ENCODE assay signal across 24 mouse cellular contexts in genomic region chr15:67415840-67416239, GRCm38 (mm10).
DNase-seq lines count a peak whose midpoint lies in the region; ATAC-seq lines count a peak whose summit lies in the region.
"Had no signal": no experiment of that assay in that cellular context is flagged by ENCODE, and none has a peak within 500 bp of the region (broad histone marks: within the 10 kb centered on the region; RNA-seq: fewer than 3 reads in every experiment).

No protein-coding gene starts in this region.

- H3K9ac ChIP-seq in stomach, embryonic 16.5 days (ENCODE audit: low read length): no peak overlapping the region
- H3K9ac ChIP-seq: forebrain, embryonic 13.5 days; heart, embryonic 13.5 days; hindbrain, embryonic 12.5 days; hindbrain, embryonic 15.5 days had no signal

- H3K9me3 ChIP-seq in stomach, embryonic 16.5 days (replicated peaks; ENCODE audit: control insufficient read depth, low read length): no peaks in the 10 kb centered on the region
- H3K9me3 ChIP-seq: forebrain, embryonic 10.5 days; forebrain, embryonic 13.5 days; G1E; heart, embryonic 10.5 days; heart, embryonic 13.5 days; hindbrain, embryonic 12.5 days; hindbrain, embryonic 15.5 days had no signal

- H3K27ac ChIP-seq in stomach, embryonic 16.5 days (ENCODE audit: low read length): peak overlapping the region; percentile 25; the same call in 1 of the 2 replicates
- H3K27ac ChIP-seq: forebrain, embryonic 10.5 days; forebrain, embryonic 13.5 days; heart, adult 2 months; heart, embryonic 10.5 days; heart, embryonic 13.5 days; hindbrain, embryonic 12.5 days; hindbrain, embryonic 15.5 days had no signal

- 56% methylated on average over 2 of the region's 2 CpGs for WGBS in stomach, embryonic 16.5 days

- no peaks in the 10 kb centered on the region for H3K36me3 ChIP-seq in stomach, embryonic 16.5 days (ENCODE audit: control insufficient read depth, insufficient read depth, low read length)
- H3K36me3 ChIP-seq: forebrain, embryonic 10.5 days; G1E; heart, embryonic 10.5 days; heart, embryonic 13.5 days; hindbrain, embryonic 12.5 days; hindbrain, embryonic 15.5 days had no signal

- intact Hi-C loops in heart, postnatal 25 days (cut with DNase I): no loop called here

- ATAC-seq in megakaryocyte, adult 5-6 weeks (ENCODE audit: poor library complexity, severe bottlenecking): peak; percentile 64
- ATAC-seq in stomach, embryonic 16.5 days (ENCODE audit: insufficient read depth, low FRiP score): peak; percentile 60; the same call in 1 of the 2 replicates
- ATAC-seq: forebrain, embryonic 13.5 days; forebrain, embryonic 16.5 days; Patski had no signal

- DNase-seq in heart, adult 11 months: peak; percentile 48
- no peak for DNase-seq in heart, postnatal 25 days (ENCODE audit: low spot score)
- DNase-seq in right cerebral cortex, postnatal 25 days: no peak
- no peak for DNase-seq in ovary, postnatal 14 days (ENCODE audit: low spot score)
- DNase-seq: adrenal gland, postnatal 25 days; B cell, adult 2 months; cerebellum, adult 18-20 months; cerebellum, adult 9-10 months; cerebellum, postnatal 14 days; gastrocnemius, postnatal 14 days; heart, adult 2 months; heart, postnatal 14 days had no signal

- H3K4me1 ChIP-seq in stomach, embryonic 16.5 days (ENCODE audit: control insufficient read depth, insufficient read depth, low read length): no peaks in the 10 kb centered on the region
- H3K4me1 ChIP-seq: forebrain, embryonic 10.5 days; forebrain, embryonic 13.5 days; heart, embryonic 10.5 days; heart, embryonic 13.5 days; hindbrain, embryonic 12.5 days; hindbrain, embryonic 15.5 days had no signal

- H3K4me3 ChIP-seq in stomach, embryonic 16.5 days (replicated peaks; ENCODE audit: low read length): no peak overlapping the region
- H3K4me3 ChIP-seq: forebrain, embryonic 10.5 days; forebrain, embryonic 13.5 days; heart, adult 2 months; heart, embryonic 10.5 days; heart, embryonic 13.5 days; hindbrain, embryonic 12.5 days; hindbrain, embryonic 15.5 days had no signal

- no peak overlapping the region for H3K4me2 ChIP-seq in stomach, embryonic 16.5 days (ENCODE audit: low read depth, low read length)
- H3K4me2 ChIP-seq: forebrain, embryonic 13.5 days; heart, embryonic 13.5 days; hindbrain, embryonic 12.5 days; hindbrain, embryonic 15.5 days had no signal

- H3K27me3 ChIP-seq in stomach, embryonic 16.5 days (ENCODE audit: control insufficient read depth, insufficient read depth, low read length): no peaks in the 10 kb centered on the region
- H3K27me3 ChIP-seq: CH12.LX; forebrain, embryonic 13.5 days; heart, embryonic 13.5 days; hindbrain, embryonic 12.5 days; hindbrain, embryonic 15.5 days; Patski had no signal
